ENCODE assay signal across 11 mouse cellular contexts in the genomic region with DNA sequence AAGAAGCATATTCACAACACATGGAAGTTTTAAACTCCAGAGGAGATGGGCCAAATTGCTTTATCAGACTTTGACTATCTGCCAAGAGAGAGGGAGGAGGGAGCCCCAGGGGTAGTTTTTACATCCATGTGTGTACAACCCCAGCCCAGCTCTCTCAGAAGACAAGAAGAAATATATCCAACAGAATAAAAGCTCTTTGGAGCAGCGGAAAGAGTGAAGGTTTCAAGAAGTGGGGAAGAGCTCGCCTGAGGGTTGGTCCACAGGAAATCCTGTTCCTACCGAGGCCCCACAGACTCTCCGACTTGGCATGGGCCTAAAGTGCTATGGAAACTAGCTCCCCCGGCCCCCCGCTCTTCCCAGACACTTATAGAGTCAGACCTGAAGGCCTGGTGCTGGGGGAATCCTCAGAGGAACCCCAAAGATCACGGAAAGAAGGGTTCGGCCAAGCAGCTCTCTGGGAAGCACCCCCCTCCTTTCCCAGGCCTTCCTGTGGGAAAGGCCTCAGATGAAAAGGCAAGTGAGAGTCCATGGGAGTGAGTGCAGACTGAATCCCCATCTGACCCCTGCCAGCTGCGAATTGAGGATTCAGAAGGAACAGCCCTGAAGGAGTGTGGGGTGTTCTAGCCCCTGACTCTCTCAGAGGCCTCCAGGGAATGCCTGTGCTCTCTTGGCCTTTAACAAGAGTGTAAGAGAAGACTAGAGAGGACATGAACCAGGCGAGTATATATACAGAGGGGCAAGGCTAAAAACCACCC.
DNase-seq lines count a peak whose midpoint lies in the region; ATAC-seq and TF ChIP-seq lines count a peak whose summit lies in the region.
"Had no signal": no experiment of that assay in that cellular context is flagged by ENCODE, and none has a peak within 500 bp of the region (broad histone marks: within the 10 kb centered on the region; RNA-seq: fewer than 3 reads in every experiment).

No protein-coding gene starts in this region.

- ATAC-seq in intestine, embryonic 14.5 days (replicated peaks; ENCODE audit: low FRiP score, low TSS enrichment, low read depth) = 0 out of 2 replicates have a peak, but pooled peaks have one; percentile 42
- no peak for ATAC-seq in intestine, postnatal 0 days
- ATAC-seq in common myeloid progenitor, adult 5-6 weeks (replicated peaks; ENCODE audit: low read depth, poor library complexity, severe bottlenecking) = peak; percentile 28; the same call in 1 of the 2 replicates
- ATAC-seq in heart, embryonic 13.5 days (ENCODE audit: extremely low read depth, insufficient number of reproducible peaks, low FRiP score, low TSS enrichment) = no peak
- peak; percentile 87 for ATAC-seq in limb, embryonic 14.5 days (ENCODE audit: low FRiP score, low read depth)
- no peak for ATAC-seq in megakaryocyte-erythroid progenitor cell, adult 5-6 weeks (replicated peaks; ENCODE audit: low FRiP score, low TSS enrichment, poor library complexity, severe bottlenecking)
- ATAC-seq: forebrain, postnatal 0 days; liver, embryonic 12.5 days had no signal

- H3K27ac ChIP-seq in intestine, embryonic 14.5 days (ENCODE audit: low read depth) = peak overlapping the region; percentile 65
- no peak overlapping the region for H3K27ac ChIP-seq in intestine, postnatal 0 days (ENCODE audit: low read depth, low read length)
- H3K27ac ChIP-seq in heart, embryonic 13.5 days (replicated peaks) = peak overlapping the region; percentile 66
- peak overlapping the region; percentile 70 for H3K27ac ChIP-seq in limb, embryonic 14.5 days (replicated peaks; ENCODE audit: low read depth, low read length)
- H3K27ac ChIP-seq: hindbrain, embryonic 15.5 days; liver, embryonic 12.5 days had no signal

- no peaks in the 10 kb centered on the region for H3K9me3 ChIP-seq in intestine, embryonic 14.5 days (ENCODE audit: control insufficient read depth, low read length)
- no peaks in the 10 kb centered on the region for H3K9me3 ChIP-seq in intestine, postnatal 0 days (ENCODE audit: control insufficient read depth)
- 0 out of 2 replicates have a peak, but pooled peaks cover 4% of the 10 kb centered on the region for H3K9me3 ChIP-seq in heart, embryonic 13.5 days
- H3K9me3 ChIP-seq in limb, embryonic 14.5 days (ENCODE audit: control insufficient read depth, low read length) = no peaks in the 10 kb centered on the region
- H3K9me3 ChIP-seq: hindbrain, embryonic 15.5 days; liver, embryonic 12.5 days had no signal

- no peak overlapping the region for H3K4me3 ChIP-seq in intestine, embryonic 14.5 days (ENCODE audit: low read depth, low read length)
- H3K4me3 ChIP-seq in intestine, postnatal 0 days (ENCODE audit: low read depth, low read length) = no peak overlapping the region
- no peak overlapping the region for H3K4me3 ChIP-seq in heart, embryonic 13.5 days
- no peak overlapping the region for H3K4me3 ChIP-seq in limb, embryonic 14.5 days (replicated peaks; ENCODE audit: low read length)
- H3K4me3 ChIP-seq: hindbrain, embryonic 15.5 days; liver, embryonic 12.5 days had no signal

- H3K4me1 ChIP-seq in intestine, embryonic 14.5 days (replicated peaks; ENCODE audit: control insufficient read depth, insufficient read depth, low read length) = peaks cover 7% of the 10 kb centered on the region; the same call in 1 of the 2 replicates
- no peaks in the 10 kb centered on the region for H3K4me1 ChIP-seq in intestine, postnatal 0 days (replicated peaks; ENCODE audit: control insufficient read depth, insufficient read depth, low read length)
- H3K4me1 ChIP-seq in heart, embryonic 13.5 days = peaks cover 23% of the 10 kb centered on the region
- peaks cover 12% of the 10 kb centered on the region for H3K4me1 ChIP-seq in limb, embryonic 14.5 days (ENCODE audit: control insufficient read depth, insufficient read depth, low read length)
- H3K4me1 ChIP-seq: hindbrain, embryonic 15.5 days; liver, embryonic 12.5 days had no signal

- 53% methylated on average over 10 of the region's 10 CpGs for WGBS in intestine, embryonic 14.5 days
- WGBS in intestine, postnatal 0 days = 59% methylated on average over 10 of the region's 10 CpGs
- WGBS in heart, embryonic 13.5 days = 63% methylated on average over 10 of the region's 10 CpGs
- WGBS in limb, embryonic 14.5 days = 55% methylated on average over 10 of the region's 10 CpGs

- TF ChIP-seq CTCF in intestine, postnatal 0 days (IDR thresholded peaks at IDR 0.05; ENCODE audit: low read depth) = no peak

- no peak overlapping the region for H3K9ac ChIP-seq in intestine, embryonic 14.5 days (ENCODE audit: low read length)
- no peak overlapping the region for H3K9ac ChIP-seq in intestine, postnatal 0 days (ENCODE audit: low read depth, low read length)
- H3K9ac ChIP-seq in heart, embryonic 13.5 days = 0 out of 2 replicates have a peak overlapping the region, but pooled peaks have one; percentile 7
- peak overlapping the region; percentile 13; the same call in 1 of the 2 replicates for H3K9ac ChIP-seq in limb, embryonic 14.5 days (ENCODE audit: low read depth, low read length, severe bottlenecking)
- H3K9ac ChIP-seq: forebrain, postnatal 0 days; hindbrain, embryonic 15.5 days; liver, embryonic 12.5 days had no signal

- no peak for TF ChIP-seq POLR2A in limb, embryonic 14.5 days (IDR thresholded peaks at IDR 0.05; ENCODE audit: borderline replicate concordance, extremely low read depth, insufficient read depth, insufficient read length)

- no peak for DNase-seq in intestine, embryonic 14.5 days (ENCODE audit: low spot score)
- DNase-seq in limb, embryonic 14.5 days (ENCODE audit: low spot score) = peak; percentile 82
- no peak for DNase-seq in right cerebral cortex, postnatal 14 days
- DNase-seq: forebrain, postnatal 0 days; midbrain, embryonic 14.5 days had no signal

- H3K4me2 ChIP-seq in intestine, embryonic 14.5 days (ENCODE audit: low read length) = no peak overlapping the region
- no peak overlapping the region for H3K4me2 ChIP-seq in intestine, postnatal 0 days (replicated peaks; ENCODE audit: low read depth)
- H3K4me2 ChIP-seq in heart, embryonic 13.5 days = no peak overlapping the region
- H3K4me2 ChIP-seq in limb, embryonic 14.5 days (replicated peaks; ENCODE audit: low read depth, low read length, severe bottlenecking) = no peak overlapping the region
- H3K4me2 ChIP-seq: hindbrain, embryonic 15.5 days; liver, embryonic 12.5 days had no signal

- no peaks in the 10 kb centered on the region for H3K36me3 ChIP-seq in intestine, embryonic 14.5 days (ENCODE audit: control insufficient read depth, insufficient read depth, low read length)
- no peaks in the 10 kb centered on the region for H3K36me3 ChIP-seq in intestine, postnatal 0 days (ENCODE audit: control insufficient read depth, insufficient read depth)
- H3K36me3 ChIP-seq in heart, embryonic 13.5 days = no peaks in the 10 kb centered on the region
- no peaks in the 10 kb centered on the region for H3K36me3 ChIP-seq in limb, embryonic 14.5 days (ENCODE audit: control insufficient read depth, insufficient read depth, low read length)
- H3K36me3 ChIP-seq: hindbrain, embryonic 15.5 days; liver, embryonic 12.5 days had no signal

- H3K27me3 ChIP-seq in intestine, embryonic 14.5 days (replicated peaks; ENCODE audit: control insufficient read depth, insufficient read depth, low read length) = no peaks in the 10 kb centered on the region
- no peaks in the 10 kb centered on the region for H3K27me3 ChIP-seq in intestine, postnatal 0 days (replicated peaks; ENCODE audit: control insufficient read depth, insufficient read depth, low read length)
- H3K27me3 ChIP-seq in heart, embryonic 13.5 days (replicated peaks) = no peaks in the 10 kb centered on the region
- H3K27me3 ChIP-seq in limb, embryonic 14.5 days (ENCODE audit: control insufficient read depth, insufficient read depth, low read length) = no peaks in the 10 kb centered on the region
- H3K27me3 ChIP-seq: hindbrain, embryonic 15.5 days; liver, embryonic 12.5 days had no signal

Comparison
In these comparisons a context has a peak if more than half of its experiments do, and no peak if none do; other contexts are left out.
1. ATAC-seq: peak in intestine, embryonic 14.5 days (single experiment), common myeloid progenitor, adult 5-6 weeks (single experiment) and limb, embryonic 14.5 days (single experiment); none in intestine, postnatal 0 days (single experiment), heart, embryonic 13.5 days (single experiment) and megakaryocyte-erythroid progenitor cell, adult 5-6 weeks (single experiment).
2. H3K9ac ChIP-seq: peak in heart, embryonic 13.5 days (single experiment) and limb, embryonic 14.5 days (single experiment); none in intestine, embryonic 14.5 days (single experiment) and intestine, postnatal 0 days (single experiment).